Mouse (Mus musculus): ENCODE data around the gene Tmem151a. TPM values are rescaled to one million over a fixed set of nuclear protein-coding genes. Genes with fewer than 3 reads are reported as not detected.

Tmem151a gene
- polyA plus RNA-seq, 1 experiment, result not detected

DNA sequence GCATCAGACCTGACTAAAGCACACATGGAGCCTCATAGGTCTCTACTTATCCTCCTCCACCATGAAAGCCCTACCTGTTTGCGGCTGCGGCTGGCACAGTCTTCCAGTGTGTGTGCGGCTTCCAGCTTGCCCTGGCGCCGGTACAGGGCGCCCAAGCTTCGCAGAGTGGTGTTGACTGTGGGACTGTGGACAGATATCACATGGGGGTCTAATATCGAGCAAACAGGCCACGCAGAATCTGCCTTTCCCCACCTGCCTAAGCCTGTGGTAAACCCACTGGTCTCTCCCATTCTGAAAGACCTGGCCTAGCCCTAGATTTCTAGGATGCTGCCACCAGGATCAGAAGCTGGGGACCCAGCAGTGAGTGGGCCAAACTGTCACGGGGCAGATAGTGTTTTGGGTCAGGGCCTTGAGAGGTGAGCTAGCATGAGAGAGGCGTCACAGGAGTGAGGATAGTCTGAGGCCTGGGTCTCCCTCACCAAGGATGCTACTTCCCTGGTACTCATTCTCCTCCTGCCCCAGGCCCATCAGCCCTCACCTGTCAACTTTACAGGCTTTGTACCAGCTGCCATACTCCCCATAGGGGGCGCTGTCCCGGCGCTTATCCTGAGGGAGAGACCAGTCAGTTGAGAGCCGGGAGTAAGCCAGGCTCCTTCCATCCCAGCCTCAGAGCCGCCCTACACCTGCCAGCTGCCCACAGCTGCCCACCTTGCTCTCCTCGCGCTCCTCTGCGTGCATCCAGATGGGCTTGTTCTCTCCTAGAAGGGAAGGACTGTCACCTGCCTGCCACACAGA is 24.5 kb upstream of the Tmem151a start:
- H3K9me3 ChIP-seq (ENCODE audit: control insufficient read depth, low read length), result no peaks in the 10 kb centered on the region
- H3K4me1 ChIP-seq (ENCODE audit: control insufficient read depth), result peaks cover 47% of the 10 kb centered on the region
- peaks cover 25% of the 10 kb centered on the region for H3K36me3 ChIP-seq (ENCODE audit: control insufficient read depth)
- no peak overlapping the region for H3K4me3 ChIP-seq (replicated peaks)
- H3K27me3 ChIP-seq (ENCODE audit: control insufficient read depth), result no peaks in the 10 kb centered on the region
- TF ChIP-seq GATA1 (IDR thresholded peaks at IDR 0.05; ENCODE audit: low read length) (no peak), TAL1 (IDR thresholded peaks at IDR 0.05; ENCODE audit: low read length) (no peak)

GRCm38 (mm10) chr19:5108702-5109101 is 23.4 kb upstream of the Tmem151a start:
- TF ChIP-seq GATA1 (IDR thresholded peaks at IDR 0.05; ENCODE audit: low read length) (no peak), TAL1 (IDR thresholded peaks at IDR 0.05; ENCODE audit: low read length) (no peak)
- H3K27me3 ChIP-seq (ENCODE audit: control insufficient read depth), result no peaks in the 10 kb centered on the region
- peaks cover 52% of the 10 kb centered on the region for H3K4me1 ChIP-seq (ENCODE audit: control insufficient read depth)
- peaks cover 36% of the 10 kb centered on the region for H3K36me3 ChIP-seq (ENCODE audit: control insufficient read depth)
- no peak overlapping the region for H3K4me3 ChIP-seq (replicated peaks)
- no peaks in the 10 kb centered on the region for H3K9me3 ChIP-seq (ENCODE audit: control insufficient read depth, low read length)

- H3K4me1 ChIP-seq (ENCODE audit: control insufficient read depth), result peaks cover 52% of the 10 kb centered on the region
- peaks cover 41% of the 10 kb centered on the region for H3K36me3 ChIP-seq (ENCODE audit: control insufficient read depth)
- no peaks in the 10 kb centered on the region for H3K9me3 ChIP-seq (ENCODE audit: control insufficient read depth, low read length)
- H3K27me3 ChIP-seq (ENCODE audit: control insufficient read depth), result no peaks in the 10 kb centered on the region
- no peak overlapping the region for H3K4me3 ChIP-seq (replicated peaks)
- TF ChIP-seq TAL1 (IDR thresholded peaks at IDR 0.05; ENCODE audit: low read length) (no peak), GATA1 (IDR thresholded peaks at IDR 0.05; ENCODE audit: low read length) (no peak)
Measured at GRCm38 (mm10) chr19:5108271-5108575, 22.9 kb upstream of the Tmem151a start.

DNA sequence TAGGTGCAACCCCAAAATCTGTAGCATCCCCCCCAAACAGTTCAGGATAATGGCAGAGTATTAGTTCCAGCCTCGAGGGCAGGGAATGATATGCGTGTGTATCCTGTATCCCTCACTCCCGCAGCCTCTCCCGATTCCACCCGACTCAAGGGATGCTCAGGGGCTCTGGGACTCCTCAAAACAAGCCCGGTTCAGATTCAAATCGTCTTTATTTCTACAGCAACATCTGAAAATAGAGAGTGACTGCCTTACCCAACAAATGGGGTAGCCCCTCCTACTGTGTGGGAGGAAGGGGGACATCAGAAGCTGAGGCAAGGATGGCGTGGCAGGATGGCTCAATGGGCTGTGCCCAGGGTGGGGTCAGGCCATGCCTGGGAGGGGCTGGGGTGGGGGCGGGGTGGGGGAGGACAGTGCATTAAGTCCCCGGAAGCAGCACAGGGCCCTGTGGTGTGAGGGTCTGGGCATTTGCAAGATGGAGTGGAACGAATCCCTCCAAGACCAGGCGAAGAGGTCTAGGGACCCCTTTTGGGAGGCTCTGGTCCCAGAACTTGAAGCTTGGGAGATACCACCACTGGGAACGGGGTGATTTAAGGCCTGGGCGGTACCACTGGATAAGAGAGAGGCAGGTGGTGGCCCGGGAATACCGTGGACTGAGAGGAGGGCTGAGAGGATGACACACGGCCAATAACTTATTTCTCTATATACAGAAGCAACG is 22.4 kb upstream of the Tmem151a start:
- peaks cover 45% of the 10 kb centered on the region for H3K36me3 ChIP-seq (ENCODE audit: control insufficient read depth)
- no peak for TF ChIP-seq GATA1 (IDR thresholded peaks at IDR 0.05; ENCODE audit: low read length)
- TF ChIP-seq TAL1 (IDR thresholded peaks at IDR 0.05; ENCODE audit: low read length), result no peak
- H3K4me1 ChIP-seq (ENCODE audit: control insufficient read depth), result peaks cover 52% of the 10 kb centered on the region
- no peaks in the 10 kb centered on the region for H3K27me3 ChIP-seq (ENCODE audit: control insufficient read depth)
- no peaks in the 10 kb centered on the region for H3K9me3 ChIP-seq (ENCODE audit: control insufficient read depth, low read length)
- H3K4me3 ChIP-seq (replicated peaks), result peak overlapping the region; percentile 65

DNA sequence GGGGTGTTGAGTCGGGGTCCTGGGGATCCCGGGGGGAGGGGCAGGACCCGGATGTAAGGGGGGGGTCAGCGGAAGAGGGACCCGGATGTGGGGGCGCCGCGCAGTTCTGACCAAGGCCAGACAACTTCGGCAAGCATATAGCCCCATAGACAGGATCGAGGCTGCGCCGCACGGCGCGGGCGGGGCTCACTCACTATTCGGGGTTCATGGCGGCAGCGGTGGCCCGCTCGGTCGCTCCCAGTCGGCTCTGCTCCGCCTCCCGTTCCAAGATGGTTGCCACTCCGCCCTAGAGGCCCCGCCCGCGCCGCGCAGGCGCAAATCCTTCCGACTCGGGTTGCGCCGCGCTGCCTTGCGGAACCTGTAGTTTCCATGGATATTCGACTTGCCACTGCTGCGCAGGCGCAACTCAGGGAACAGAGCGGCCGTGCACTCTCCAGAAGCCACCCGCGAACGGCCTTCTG is 21.4 kb upstream of the Tmem151a start, which contains the start of gene Rab1b:
Gene Rab1b (minus strand): TSS at position 342 of the 461 bp plus-strand sequence.
- H3K27me3 ChIP-seq (ENCODE audit: control insufficient read depth), result no peaks in the 10 kb centered on the region
- peaks cover 52% of the 10 kb centered on the region for H3K4me1 ChIP-seq (ENCODE audit: control insufficient read depth)
- H3K36me3 ChIP-seq (ENCODE audit: control insufficient read depth), result peaks cover 51% of the 10 kb centered on the region
- TF ChIP-seq GATA1 (IDR thresholded peaks at IDR 0.05; ENCODE audit: low read length) (no peak), TAL1 (IDR thresholded peaks at IDR 0.05; ENCODE audit: low read length) (no peak)
- no peaks in the 10 kb centered on the region for H3K9me3 ChIP-seq (ENCODE audit: control insufficient read depth, low read length)
- peak within 1 kb of the TSS; percentile 65 for H3K4me3 ChIP-seq (replicated peaks)

DNA sequence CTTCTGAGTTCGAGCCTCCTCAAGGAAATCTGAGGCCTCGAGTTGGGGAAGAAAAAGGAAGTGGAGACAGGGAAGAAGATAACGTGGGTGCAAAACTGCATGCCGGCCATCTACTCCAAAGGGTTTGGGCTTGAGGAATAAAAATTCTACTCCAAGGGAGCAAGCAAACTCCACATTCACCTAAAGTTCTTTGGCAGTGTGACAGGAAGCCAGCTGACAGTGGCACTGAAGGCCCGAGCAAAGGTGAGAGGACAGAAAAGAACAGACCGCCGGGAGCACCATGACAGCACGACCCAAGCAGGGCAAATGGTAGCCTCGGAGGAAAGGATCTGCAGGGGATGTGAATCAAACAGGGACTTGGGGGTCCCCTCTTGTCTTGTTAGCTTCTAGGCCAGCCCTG is 20.7 kb upstream of the Tmem151a start:
- Histone ChIP-seq H3K27me3 (ENCODE audit: control insufficient read depth) (no peaks in the 10 kb centered on the region), H3K36me3 (ENCODE audit: control insufficient read depth) (peaks cover 52% of the 10 kb centered on the region), H3K4me3 (replicated peaks) (peak overlapping the region; percentile 65), H3K9me3 (ENCODE audit: control insufficient read depth, low read length) (no peaks in the 10 kb centered on the region), H3K4me1 (ENCODE audit: control insufficient read depth) (peaks cover 52% of the 10 kb centered on the region)
- TF ChIP-seq TAL1 (IDR thresholded peaks at IDR 0.05; ENCODE audit: low read length) (no peak), GATA1 (IDR thresholded peaks at IDR 0.05; ENCODE audit: low read length) (no peak)

GRCm38 (mm10) chr19:5098363-5099143 is 13.2 kb upstream of the Tmem151a start, which contains the start of gene Cnih2:
Gene Cnih2 (minus strand): TSS chr19:5098521.
- Histone ChIP-seq H3K4me1 (ENCODE audit: control insufficient read depth) (peaks cover 40% of the 10 kb centered on the region), H3K36me3 (ENCODE audit: control insufficient read depth) (peaks cover 47% of the 10 kb centered on the region), H3K9me3 (ENCODE audit: control insufficient read depth, low read length) (no peaks in the 10 kb centered on the region), H3K27me3 (ENCODE audit: control insufficient read depth) (peaks cover 35% of the 10 kb centered on the region), H3K4me3 (replicated peaks) (peak within 1 kb of the TSS; percentile 47)
- no peak for TF ChIP-seq GATA1 (IDR thresholded peaks at IDR 0.05; ENCODE audit: low read length)
- TF ChIP-seq TAL1 (IDR thresholded peaks at IDR 0.05; ENCODE audit: low read length), result no peak

GRCm38 (mm10) chr19:5097521-5098362 is 12.4 kb upstream of the Tmem151a start:
- Histone ChIP-seq H3K36me3 (ENCODE audit: control insufficient read depth) (peaks cover 46% of the 10 kb centered on the region), H3K4me1 (ENCODE audit: control insufficient read depth) (peaks cover 41% of the 10 kb centered on the region)
- TF ChIP-seq GATA1 (IDR thresholded peaks at IDR 0.05; ENCODE audit: low read length), result no peak
- no peak for TF ChIP-seq TAL1 (IDR thresholded peaks at IDR 0.05; ENCODE audit: low read length)

More at GRCm38 (mm10) chr19:5097521-5098362, 12.4 kb upstream of the Tmem151a start:
- Histone ChIP-seq H3K27me3 (ENCODE audit: control insufficient read depth) (peaks cover 35% of the 10 kb centered on the region), H3K9me3 (ENCODE audit: control insufficient read depth, low read length) (no peaks in the 10 kb centered on the region), H3K4me3 (replicated peaks) (peak overlapping the region; percentile 47)
